7 mouse cellular contexts compared by ENCODE assay signal in genomic region chr5:22550033-22550551, GRCm38 (mm10). TPM values are rescaled to one million over a fixed set of nuclear protein-coding genes. Genes with fewer than 3 reads are reported as not detected.
DNase-seq lines count a peak whose midpoint lies in the region; ATAC-seq lines count a peak whose summit lies in the region.

Orc5 (minus strand) TSS chr5:22550429.

- intact Hi-C loops in gastrocnemius, postnatal 36 days (cut with DNase I), result no loop called here
- intact Hi-C loops in left cerebral cortex, postnatal 36 days (cut with DNase I), result no loop called here

- peak; percentile 95 for DNase-seq in adrenal gland, adult 2 months
- peak; percentile 87 for DNase-seq in embryo, embryonic 11.5 days (ENCODE audit: low read depth, low spot score)
- DNase-seq in gastrocnemius, postnatal 36 days, result peak; percentile 88 to 89
- DNase-seq in left cerebral cortex, postnatal 36 days (ENCODE audit: low spot score in 2 of 2), result peak; percentile 90 to 91
- DNase-seq in midbrain, embryonic 11.5 days (ENCODE audit: low spot score, missing footprints), result peak; percentile 99
- DNase-seq in skeletal muscle tissue, adult 2 months (ENCODE audit: low read depth, low spot score), result peak; percentile 88

- peak within 1 kb of the TSS; percentile 83 for H3K27ac ChIP-seq in intestine, embryonic 16.5 days (ENCODE audit: low read length)
- no peak within 1 kb of the TSS for H3K27ac ChIP-seq in midbrain, embryonic 11.5 days (ENCODE audit: low read depth, low read length)

- peak within 1 kb of the TSS; percentile 81 for H3K4me3 ChIP-seq in intestine, embryonic 16.5 days (ENCODE audit: low read length)
- peak within 1 kb of the TSS; percentile 75 for H3K4me3 ChIP-seq in midbrain, embryonic 11.5 days (ENCODE audit: low read depth, low read length)

- no peaks in the 10 kb centered on the region for H3K27me3 ChIP-seq in intestine, embryonic 16.5 days (replicated peaks; ENCODE audit: control insufficient read depth, insufficient read depth, low read length)
- H3K27me3 ChIP-seq in midbrain, embryonic 11.5 days (ENCODE audit: control insufficient read depth, insufficient read depth, low read length), result no peaks in the 10 kb centered on the region

- peak within 1 kb of the TSS; percentile 80 for H3K9ac ChIP-seq in intestine, embryonic 16.5 days (ENCODE audit: low read depth, low read length)
- peak within 1 kb of the TSS; percentile 88 for H3K9ac ChIP-seq in midbrain, embryonic 11.5 days (ENCODE audit: low read length)

- ATAC-seq in intestine, embryonic 16.5 days, result peak; percentile 100
- ATAC-seq in midbrain, embryonic 11.5 days (ENCODE audit: low FRiP score), result peak; percentile 100

- under 1% methylated on average over 31 of the region's 31 CpGs for WGBS in intestine, embryonic 16.5 days
- WGBS in midbrain, embryonic 11.5 days, result under 1% methylated on average over 31 of the region's 31 CpGs

- peaks cover 12% of the 10 kb centered on the region; the same call in 1 of the 2 replicates for H3K36me3 ChIP-seq in intestine, embryonic 16.5 days (ENCODE audit: control insufficient read depth, insufficient read depth, low read length)
- peaks cover 6% of the 10 kb centered on the region; the same call in 1 of the 2 replicates for H3K36me3 ChIP-seq in midbrain, embryonic 11.5 days (ENCODE audit: control insufficient read depth, insufficient read depth, low read length)

- peak within 1 kb of the TSS; percentile 65 for H3K4me2 ChIP-seq in intestine, embryonic 16.5 days (ENCODE audit: low read depth, low read length)
- H3K4me2 ChIP-seq in midbrain, embryonic 11.5 days, result peak within 1 kb of the TSS; percentile 85

- 0 out of 2 replicates have a peak, but pooled peaks cover 3% of the 10 kb centered on the region for H3K9me3 ChIP-seq in intestine, embryonic 16.5 days (ENCODE audit: control insufficient read depth, low read length)
- H3K9me3 ChIP-seq in midbrain, embryonic 11.5 days (ENCODE audit: control insufficient read depth, low read length), result no peaks in the 10 kb centered on the region

- H3K4me1 ChIP-seq in intestine, embryonic 16.5 days (ENCODE audit: control insufficient read depth, insufficient read depth, low read length), result peaks cover 4% of the 10 kb centered on the region
- H3K4me1 ChIP-seq in midbrain, embryonic 11.5 days (ENCODE audit: control insufficient read depth, insufficient read depth, low read length), result peaks cover 6% of the 10 kb centered on the region

RNA-seq across cellular contexts. Expression of gene Orc5, which starts in this region (rescaled TPM):
- 10 to 100 TPM; 15.2 to 17.1 TPM for total RNA-seq in adrenal gland, adult 2 months (2021)
- polyA plus RNA-seq in adrenal gland, adult 2 months (2012; rRNA removed), result 0.61 and 1.7 TPM in 2 replicates
- total RNA-seq in gastrocnemius, postnatal 36 days (2021), result 1 to 10 TPM; 6.0 to 6.5 TPM
- 35.4 and 41.4 TPM in 2 replicates for polyA plus RNA-seq in intestine, embryonic 16.5 days (2015; fragmentation: Nextera tagmentation; extraction: Ambion mirVana)
- 10 to 100 TPM; 17.6 to 19.2 TPM for total RNA-seq in left cerebral cortex, postnatal 36 days (2021)
- 49.4 and 50.5 TPM in 2 replicates for polyA plus RNA-seq in midbrain, embryonic 11.5 days (2014; fragmentation: Nextera tagmentation; extraction: Ambion mirVana)

Comparison
In these comparisons a context has a peak if more than half of its experiments do, and no peak if none do; other contexts are left out.
1. RNA of gene Orc5 (polyA plus RNA-seq): 49.4 to 50.5 TPM in midbrain, embryonic 11.5 days and 35.4 to 41.4 TPM in intestine, embryonic 16.5 days; 0.61 to 1.7 TPM in adrenal gland, adult 2 months; every median in the first group is over 10 times any median in the second.
2. Peak in every context shown above with its lines, with median percentiles within 50 percentile points of each other: DNase-seq.